Mouse (Mus musculus): ENCODE results near the gene Rell1.

GRCm38 (mm10) chr5:63932829-63933228, 35.9 kb downstream of the Rell1 start:
- TF ChIP-seq CTCF (IDR thresholded peaks at IDR 0.05; ENCODE audit: borderline replicate concordance, insufficient read depth, low read depth, low read length) (no peak), POLR2A (IDR thresholded peaks at IDR 0.05; ENCODE audit: borderline replicate concordance, insufficient read depth, low read length) (no peak)

Data from cerebellum, adult 2 months (tissue).